Mouse (Mus musculus): ENCODE data around the gene Rem1. TPM values are rescaled to one million over a fixed set of nuclear protein-coding genes. Genes with fewer than 3 reads are reported as not detected.
A peak's percentile ranks its signal among the peaks of the same experiment; 100 is the strongest.

The Rem1 gene
- polyA plus RNA-seq, 1 experiment = 9.8 TPM

- Histone ChIP-seq H3K36me3 (ENCODE audit: control insufficient read depth, insufficient read depth, low read length) (no peaks in the 10 kb centered on the region), H3K27ac (ENCODE audit: insufficient read depth, low read length) (no peak overlapping the region), H3K4me3 (ENCODE audit: extremely low read depth, insufficient read depth, insufficient read length) (no peak overlapping the region), H3K4me1 (ENCODE audit: control insufficient read depth, insufficient read depth, insufficient read length) (no peaks in the 10 kb centered on the region; the same call in 1 of the 2 replicates), H3K27me3 (ENCODE audit: control insufficient read depth, insufficient read depth, low read length) (no peaks in the 10 kb centered on the region)
- DNase-seq (ENCODE audit: low read depth in 1 of 2, low spot score in 2 of 2) = peak in 1 of 2 experiments; percentile 15
- WGBS = 23% methylated on average over 7 of the region's 7 CpGs
- TF ChIP-seq CTCF (IDR thresholded peaks at IDR 0.05; ENCODE audit: extremely low read depth, insufficient read depth, insufficient read length, insufficient replicate concordance) (peak; percentile 47; the same call in 1 of the 2 replicates), POLR2A (IDR thresholded peaks at IDR 0.05; ENCODE audit: low read depth, low read length) (no peak)
Measured at GRCm38 (mm10) chr2:152615563-152615962, 11.2 kb upstream of the Rem1 start.

GRCm38 (mm10) chr2:152616470-152616869, 10.3 kb upstream of the Rem1 start:
- Histone ChIP-seq H3K36me3 (ENCODE audit: control insufficient read depth, insufficient read depth, low read length) (no peaks in the 10 kb centered on the region), H3K4me3 (ENCODE audit: extremely low read depth, insufficient read depth, insufficient read length) (no peak overlapping the region), H3K27me3 (ENCODE audit: control insufficient read depth, insufficient read depth, low read length) (no peaks in the 10 kb centered on the region), H3K4me1 (ENCODE audit: control insufficient read depth, insufficient read depth, insufficient read length) (no peaks in the 10 kb centered on the region; the same call in 1 of the 2 replicates), H3K27ac (ENCODE audit: insufficient read depth, low read length) (no peak overlapping the region)
- TF ChIP-seq POLR2A (IDR thresholded peaks at IDR 0.05; ENCODE audit: low read depth, low read length) (no peak), CTCF (IDR thresholded peaks at IDR 0.05; ENCODE audit: extremely low read depth, insufficient read depth, insufficient read length, insufficient replicate concordance) (no peak)
- 41% methylated on average over 6 of the region's 6 CpGs for WGBS
- DNase-seq (ENCODE audit: low read depth in 1 of 2, low spot score in 2 of 2) = no peak

GRCm38 (mm10) chr2:152617374-152617773, 9.4 kb upstream of the Rem1 start:
- TF ChIP-seq POLR2A (IDR thresholded peaks at IDR 0.05; ENCODE audit: low read depth, low read length) (no peak), CTCF (IDR thresholded peaks at IDR 0.05; ENCODE audit: extremely low read depth, insufficient read depth, insufficient read length, insufficient replicate concordance) (peak; percentile 4; the same call in 1 of the 2 replicates)
- no peak for DNase-seq (ENCODE audit: low read depth in 1 of 2, low spot score in 2 of 2)
- Histone ChIP-seq H3K4me3 (ENCODE audit: extremely low read depth, insufficient read depth, insufficient read length) (no peak overlapping the region), H3K27ac (ENCODE audit: insufficient read depth, low read length) (no peak overlapping the region), H3K27me3 (ENCODE audit: control insufficient read depth, insufficient read depth, low read length) (no peaks in the 10 kb centered on the region), H3K36me3 (ENCODE audit: control insufficient read depth, insufficient read depth, low read length) (no peaks in the 10 kb centered on the region), H3K4me1 (ENCODE audit: control insufficient read depth, insufficient read depth, insufficient read length) (no peaks in the 10 kb centered on the region; the same call in 1 of the 2 replicates)
- WGBS = 72% methylated on average over 5 of the region's 5 CpGs

- TF ChIP-seq CTCF (IDR thresholded peaks at IDR 0.05; ENCODE audit: extremely low read depth, insufficient read depth, insufficient read length, insufficient replicate concordance) (no peak), POLR2A (IDR thresholded peaks at IDR 0.05; ENCODE audit: low read depth, low read length) (no peak)
- no peaks in the 10 kb centered on the region for H3K27me3 ChIP-seq (ENCODE audit: control insufficient read depth, insufficient read depth, low read length)
- H3K36me3 ChIP-seq (ENCODE audit: control insufficient read depth, insufficient read depth, low read length) = no peaks in the 10 kb centered on the region
- no peak overlapping the region for H3K4me3 ChIP-seq (ENCODE audit: extremely low read depth, insufficient read depth, insufficient read length)
- H3K4me1 ChIP-seq (ENCODE audit: control insufficient read depth, insufficient read depth, insufficient read length) = no peaks in the 10 kb centered on the region; the same call in 1 of the 2 replicates
- WGBS = 17% methylated on average over 9 of the region's 9 CpGs
- H3K27ac ChIP-seq (ENCODE audit: insufficient read depth, low read length) = peak overlapping the region; percentile 45
- no peak for DNase-seq (ENCODE audit: low read depth in 1 of 2, low spot score in 2 of 2)
Measured at GRCm38 (mm10) chr2:152620367-152621134, 6.2 kb upstream of the Rem1 start.

- Histone ChIP-seq H3K36me3 (ENCODE audit: control insufficient read depth, insufficient read depth, low read length) (no peaks in the 10 kb centered on the region), H3K4me1 (ENCODE audit: control insufficient read depth, insufficient read depth, insufficient read length) (no peaks in the 10 kb centered on the region; the same call in 1 of the 2 replicates), H3K27me3 (ENCODE audit: control insufficient read depth, insufficient read depth, low read length) (peaks cover 4% of the 10 kb centered on the region), H3K4me3 (ENCODE audit: extremely low read depth, insufficient read depth, insufficient read length) (no peak overlapping the region), H3K27ac (ENCODE audit: insufficient read depth, low read length) (no peak overlapping the region)
- no peak for TF ChIP-seq POLR2A (IDR thresholded peaks at IDR 0.05; ENCODE audit: low read depth, low read length)
- TF ChIP-seq CTCF (IDR thresholded peaks at IDR 0.05; ENCODE audit: extremely low read depth, insufficient read depth, insufficient read length, insufficient replicate concordance) = no peak
- 79% methylated on average over 13 of the region's 13 CpGs for WGBS
- no peak for DNase-seq (ENCODE audit: low read depth in 1 of 2, low spot score in 2 of 2)
Measured at GRCm38 (mm10) chr2:152622151-152622550, 4.6 kb upstream of the Rem1 start.

GRCm38 (mm10) chr2:152622953-152623352, 3.8 kb upstream of the Rem1 start, which contains the start of gene Defb25:
TSS of gene Defb25 (minus strand) at chr2:152623053.
- H3K36me3 ChIP-seq (ENCODE audit: control insufficient read depth, insufficient read depth, low read length) = no peaks in the 10 kb centered on the region
- 84% methylated on average over 7 of the region's 7 CpGs for WGBS
- H3K4me1 ChIP-seq (ENCODE audit: control insufficient read depth, insufficient read depth, insufficient read length) = no peaks in the 10 kb centered on the region; the same call in 1 of the 2 replicates
- no peak for TF ChIP-seq CTCF (IDR thresholded peaks at IDR 0.05; ENCODE audit: extremely low read depth, insufficient read depth, insufficient read length, insufficient replicate concordance)
- no peak for TF ChIP-seq POLR2A (IDR thresholded peaks at IDR 0.05; ENCODE audit: low read depth, low read length)
- DNase-seq (ENCODE audit: low read depth in 1 of 2, low spot score in 2 of 2) = no peak
- H3K27me3 ChIP-seq (ENCODE audit: control insufficient read depth, insufficient read depth, low read length) = peaks cover 6% of the 10 kb centered on the region
- no peak within 1 kb of the TSS for H3K27ac ChIP-seq (ENCODE audit: insufficient read depth, low read length)
- H3K4me3 ChIP-seq (ENCODE audit: extremely low read depth, insufficient read depth, insufficient read length) = no peak within 1 kb of the TSS

GRCm38 (mm10) chr2:152624566-152624965, 2.2 kb upstream of the Rem1 start:
- Histone ChIP-seq H3K27ac (ENCODE audit: insufficient read depth, low read length) (no peak overlapping the region), H3K4me1 (ENCODE audit: control insufficient read depth, insufficient read depth, insufficient read length) (no peaks in the 10 kb centered on the region; the same call in 1 of the 2 replicates), H3K27me3 (ENCODE audit: control insufficient read depth, insufficient read depth, low read length) (peaks cover 6% of the 10 kb centered on the region), H3K36me3 (ENCODE audit: control insufficient read depth, insufficient read depth, low read length) (no peaks in the 10 kb centered on the region), H3K4me3 (ENCODE audit: extremely low read depth, insufficient read depth, insufficient read length) (no peak overlapping the region)
- whole genome bisulfite sequencing = 92% methylated on average over 2 of the region's 2 CpGs
- TF ChIP-seq CTCF (IDR thresholded peaks at IDR 0.05; ENCODE audit: extremely low read depth, insufficient read depth, insufficient read length, insufficient replicate concordance) (no peak), POLR2A (IDR thresholded peaks at IDR 0.05; ENCODE audit: low read depth, low read length) (no peak)
- no peak for DNase-seq (ENCODE audit: low read depth in 1 of 2, low spot score in 2 of 2)
